Mouse (Mus musculus) stomach, adult 2 months (tissue): Measurements from ENCODE around the gene Stoml3. TPM values are rescaled to one million over a fixed set of nuclear protein-coding genes. Genes with fewer than 3 reads are reported as not detected.

Source experiments
- polyA plus RNA-seq: library from polyadenylated mRNA; depleted of rRNA; stranded (reverse); fragments of >200 nt; gene quantifications from 2 replicates; pipeline ENCODE4 v1.2.3, GENCODE M21; 2012; rRNA removed

Gene Stoml3
- not detected in 2 replicates for polyA plus RNA-seq

DNA sequence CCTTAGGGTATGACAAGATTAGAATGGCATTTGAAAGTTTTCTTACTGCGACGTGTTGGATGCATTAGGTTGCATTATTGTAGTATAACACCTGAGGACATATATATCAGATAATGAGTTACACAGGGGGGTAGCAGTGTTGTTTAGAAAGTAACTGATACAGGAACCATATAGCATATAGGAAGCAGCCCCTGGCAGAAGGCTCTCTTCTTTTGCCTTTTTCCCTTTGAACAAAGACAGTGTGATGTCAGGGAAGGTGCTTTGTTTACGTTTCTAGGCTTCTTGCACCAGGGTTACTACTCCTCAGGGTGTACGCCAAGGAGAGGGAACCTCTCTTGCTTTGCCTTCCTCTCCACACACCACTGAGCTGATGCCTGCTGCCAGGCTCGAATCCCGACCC, at the start of gene Stoml3:
TSS of gene Stoml3 (plus strand) at position 301 of the 400 bp plus-strand sequence.

DNA sequence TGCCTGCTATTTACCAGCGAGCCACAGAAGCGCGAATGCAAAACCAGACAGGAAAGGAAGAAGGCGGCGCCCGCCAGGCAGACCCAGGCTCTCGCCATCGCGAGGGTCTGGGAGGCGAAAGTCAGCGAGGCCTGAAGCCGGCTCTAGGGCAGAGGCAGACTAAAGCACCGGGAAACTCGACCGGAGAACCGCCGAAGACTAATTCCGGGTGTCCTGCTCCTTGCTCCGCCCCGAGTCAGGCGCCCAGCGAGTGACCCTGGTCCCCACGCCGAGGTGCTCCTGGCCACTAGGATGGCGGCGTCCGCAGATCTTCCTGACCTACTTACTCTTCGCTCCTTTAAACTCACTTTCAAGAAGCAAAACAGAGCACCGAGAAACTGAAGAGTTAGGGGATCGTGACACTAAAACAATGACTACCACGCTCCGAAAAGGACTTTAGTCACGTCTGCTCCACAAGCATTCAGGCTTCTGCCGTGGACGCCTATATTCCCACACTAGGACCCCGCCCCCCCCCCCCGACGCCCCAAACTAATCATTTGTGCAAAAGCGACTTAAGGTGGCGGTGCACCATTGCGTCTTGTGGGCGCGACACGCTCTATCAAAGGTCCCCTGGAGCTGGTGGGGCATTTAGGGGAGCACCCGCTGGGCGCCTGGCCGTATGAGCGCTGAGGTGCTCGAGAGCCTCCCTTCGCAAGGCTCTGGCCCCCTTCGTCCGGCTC, 25.2 kb upstream of the Stoml3 start, which contains the start of the genes Nhlrc3 and Proser1:
TSS of gene Nhlrc3 (minus strand) at position 287 of the 719 bp plus-strand sequence.
TSS of gene Proser1 (plus strand) at position 621 of the 719 bp plus-strand sequence.

Other genes with a start within 250 kb of the Stoml3 start
- 3.0 and 4.5 TPM in 2 replicates for gene Nhlrc3, start 25.3 kb upstream of the Stoml3 start, polyA plus RNA-seq
- gene Proser1, start 25.0 kb upstream of the Stoml3 start, polyA plus RNA-seq: 14.1 and 15.6 TPM in 2 replicates
- 3.1 and 3.5 TPM in 2 replicates for gene Frem2, start 168.7 kb downstream of the Stoml3 start, polyA plus RNA-seq